Comparison of ENCODE assay signal across 1 mouse cellular context in the genomic region with DNA sequence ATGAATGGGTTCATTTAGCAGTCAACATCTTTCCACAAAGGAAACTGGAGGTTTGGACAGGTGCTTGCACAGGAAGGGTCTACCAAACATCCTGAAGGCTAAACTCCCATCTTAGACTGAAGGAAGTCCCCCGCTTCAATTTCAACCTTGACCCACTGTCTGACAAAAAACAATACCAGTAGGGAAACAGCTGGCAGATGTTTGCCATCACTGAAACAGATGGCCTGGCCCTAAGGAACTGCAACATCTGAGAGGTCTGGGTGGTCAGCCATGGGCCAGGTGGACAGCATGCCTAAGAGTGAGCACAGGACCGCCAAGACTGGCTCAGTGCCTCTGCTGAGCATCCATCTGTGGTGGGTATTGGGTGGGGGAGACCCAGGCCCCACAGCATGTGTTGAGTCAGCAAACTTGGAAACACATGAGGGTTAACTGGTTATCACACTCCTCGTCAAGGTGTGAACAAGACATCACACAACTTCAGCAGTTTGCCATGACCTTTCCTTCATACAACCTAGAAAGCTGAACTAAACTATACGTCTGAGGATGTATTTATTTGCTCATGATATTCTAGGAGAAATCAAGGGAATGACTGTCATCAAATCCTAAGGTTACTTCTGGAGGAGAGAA.
A peak's percentile ranks its signal among the peaks of the same experiment; 100 is the strongest.
TF ChIP-seq lines count a peak whose summit lies in the region.

No protein-coding gene starts in this region.

TF ChIP-seq in MEL, 35 proteins besides CTCF, POLR2A, EP300 and RAD21:
- TF ChIP-seq ZMIZ1 (IDR thresholded peaks at IDR 0.05; ENCODE audit: low read depth, low read length) (peak; percentile 54; the same call in 1 of the 2 replicates), ELF1 (IDR thresholded peaks at IDR 0.05; ENCODE audit: low read depth, low read length) (no peak), JUND (IDR thresholded peaks at IDR 0.05; ENCODE audit: low read depth, low read length) (no peak), NELFE (IDR thresholded peaks at IDR 0.05; ENCODE audit: low read depth, low read length) (peak; percentile 5; the same call in 1 of the 2 replicates), MAX (IDR thresholded peaks at IDR 0.05; ENCODE audit: low read length) (no peak)
